Mouse (Mus musculus) G1E (cell line): ENCODE measurements around the gene Pard3. TPM values are rescaled to one million over a fixed set of nuclear protein-coding genes. Genes with fewer than 3 reads are reported as not detected.

Source experiments
- ATAC-seq: 2 replicates; pipeline ENCODE4 v1.8.0; 2016; ENCODE audit warnings: mild to moderate bottlenecking; ENCODE audit not compliant: insufficient number of reproducible peaks, poor library complexity, low FRiP score, severe bottlenecking; ENCODE audit errors: extremely low read depth
- DNase-seq: peaks from one replicate; pipeline ENCODE4 v3.0.0; 2012; ENCODE audit warnings: low spot score
- H3K27me3 ChIP-seq: 2 replicates; pipeline ENCODE4 v1.6.1; 2012; ENCODE audit warnings: mild to moderate bottlenecking, low read length, inconsistent platforms; ENCODE audit not compliant: insufficient read depth
- H3K36me3 ChIP-seq: replicated peaks from 2 replicates; pipeline ENCODE3; 2012; ENCODE audit warnings: mild to moderate bottlenecking, inconsistent platforms
- H3K4me1 ChIP-seq: 2 replicates; pipeline ENCODE4 v1.6.1; 2012; ENCODE audit warnings: low read depth, low read length, inconsistent platforms, mixed read lengths; ENCODE audit not compliant: insufficient read depth
- H3K4me3 ChIP-seq: 2 replicates; pipeline ENCODE4 v1.5.1; 2012; ENCODE audit warnings: low read depth, mild to moderate bottlenecking, inconsistent platforms, low read length, moderate library complexity, mixed read lengths
- H3K9me3 ChIP-seq: replicated peaks from 2 replicates; pipeline ENCODE4 v1.6.1; 2012; ENCODE audit warnings: inconsistent platforms
- CTCF ChIP-seq: IDR thresholded peaks from 2 replicates; pipeline ENCODE4 v1.5.1; 2012; ENCODE audit warnings: low read depth, low read length, inconsistent platforms, mixed read lengths
- GATA1 ChIP-seq: IDR thresholded peaks from 2 replicates; pipeline ENCODE4 v1.6.1; 2012; ENCODE audit warnings: borderline replicate concordance, low read length, inconsistent platforms, mixed read lengths
- GATA2 ChIP-seq: IDR thresholded peaks from 2 replicates; pipeline ENCODE4 v1.6.1; 2012; ENCODE audit warnings: low read depth, low read length, inconsistent platforms, borderline replicate concordance
- POLR2AphosphoS5 ChIP-seq: IDR thresholded peaks from 2 replicates; pipeline ENCODE4 v1.6.1; 2012; ENCODE audit warnings: low read depth, low read length, inconsistent platforms; ENCODE audit not compliant: insufficient replicate concordance
- TAL1 ChIP-seq: conservative IDR thresholded peaks from 2 replicates; pipeline ENCODE4 v1.6.1; 2012; ENCODE audit warnings: low read depth, low read length, inconsistent platforms, mixed read lengths
- polyA plus RNA-seq: library from polyadenylated mRNA; stranded (reverse); fragments of >175 nt; gene quantifications from 2 replicates; pipeline ENCODE4 v1.2.3, GENCODE M21; 2012
- total RNA-seq, 2 experiments: library from RNA; stranded (forward) in 1 of 2; stranded (reverse) in 1 of 2; fragments of 200-1000 nt in 1 of 2; fragments of >200 nt in 1 of 2; fragmentation: Nextera tagmentation in 1 of 2; gene quantifications; 2 replicates each; pipeline ENCODE4 v1.2.3; 2014 to 2017

Gene Pard3
- total and polyA plus RNA-seq, 3 experiments, result 0.55 TPM; not detected in 2

GRCm38 (mm10) chr8:127542162-127542561, 478.5 kb downstream of the Pard3 start:
- no peak for TF ChIP-seq TAL1
- no peak for TF ChIP-seq POLR2AphosphoS5
- no peak for TF ChIP-seq GATA1
- TF ChIP-seq GATA2, result no peak
- TF ChIP-seq CTCF, result no peak
- ATAC-seq (no peak), DNase-seq (no peak)
- Histone ChIP-seq H3K36me3 (no peaks in the 10 kb centered on the region), H3K9me3 (peaks cover 43% of the 10 kb centered on the region), H3K4me3 (no peak overlapping the region), H3K27me3 (no peaks in the 10 kb centered on the region), H3K4me1 (no peaks in the 10 kb centered on the region)

- Histone ChIP-seq H3K36me3 (no peaks in the 10 kb centered on the region), H3K27me3 (no peaks in the 10 kb centered on the region), H3K9me3 (peaks cover 54% of the 10 kb centered on the region), H3K4me1 (no peaks in the 10 kb centered on the region), H3K4me3 (no peak overlapping the region)
- no peak for DNase-seq
- ATAC-seq, result no peak
- no peak for TF ChIP-seq CTCF
- TF ChIP-seq GATA1, result no peak
- TF ChIP-seq POLR2AphosphoS5, result no peak
- no peak for TF ChIP-seq TAL1
- TF ChIP-seq GATA2, result no peak
Observed at GRCm38 (mm10) chr8:127543676-127544075, 480.0 kb downstream of the Pard3 start.

DNA sequence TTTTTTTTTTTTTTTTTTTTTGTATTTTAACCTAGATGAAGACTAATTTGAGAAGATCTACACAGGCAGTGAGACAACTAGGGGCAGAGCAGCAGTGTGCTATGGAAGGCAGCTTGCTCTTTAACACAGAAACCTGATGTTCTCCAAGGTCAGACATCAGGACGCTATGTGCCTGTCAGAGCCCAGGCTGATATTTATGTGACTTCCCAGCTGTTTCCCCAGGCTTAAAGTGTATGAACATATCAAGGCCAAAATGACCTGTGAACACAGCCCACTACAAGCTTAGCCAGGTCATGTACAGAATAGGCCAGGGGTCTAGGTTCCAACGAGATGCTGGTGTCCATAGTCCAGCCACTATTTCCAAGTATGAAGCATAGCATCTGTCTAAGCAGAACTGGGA, 482.5 kb downstream of the Pard3 start:
- no peaks in the 10 kb centered on the region for H3K4me1 ChIP-seq
- no peak overlapping the region for H3K4me3 ChIP-seq
- no peak for ATAC-seq
- no peaks in the 10 kb centered on the region for H3K27me3 ChIP-seq
- peaks cover 55% of the 10 kb centered on the region for H3K9me3 ChIP-seq
- no peak for TF ChIP-seq TAL1
- no peak for TF ChIP-seq GATA2
- no peak for TF ChIP-seq CTCF
- TF ChIP-seq POLR2AphosphoS5, result no peak
- no peak for TF ChIP-seq GATA1
- no peak for DNase-seq
- H3K36me3 ChIP-seq, result no peaks in the 10 kb centered on the region

- DNase-seq (no peak), ATAC-seq (no peak)
- Histone ChIP-seq H3K4me3 (no peak overlapping the region), H3K27me3 (no peaks in the 10 kb centered on the region), H3K36me3 (no peaks in the 10 kb centered on the region), H3K4me1 (no peaks in the 10 kb centered on the region), H3K9me3 (peaks cover 54% of the 10 kb centered on the region)
- no peak for TF ChIP-seq GATA2
- no peak for TF ChIP-seq GATA1
- no peak for TF ChIP-seq POLR2AphosphoS5
- TF ChIP-seq CTCF, result no peak
- no peak for TF ChIP-seq TAL1
Observed at GRCm38 (mm10) chr8:127550928-127551327, 487.2 kb downstream of the Pard3 start.

GRCm38 (mm10) chr8:127552161-127552595, 488.5 kb downstream of the Pard3 start:
- ATAC-seq, result no peak
- TF ChIP-seq GATA1 (no peak), CTCF (no peak), POLR2AphosphoS5 (no peak)
- Histone ChIP-seq H3K4me1 (no peaks in the 10 kb centered on the region), H3K4me3 (no peak overlapping the region), H3K9me3 (peaks cover 50% of the 10 kb centered on the region), H3K27me3 (no peaks in the 10 kb centered on the region), H3K36me3 (no peaks in the 10 kb centered on the region)
- DNase-seq, result no peak

GRCm38 (mm10) chr8:127552836-127553235, 489.1 kb downstream of the Pard3 start:
- H3K4me1 ChIP-seq, result no peaks in the 10 kb centered on the region
- H3K9me3 ChIP-seq, result peaks cover 45% of the 10 kb centered on the region
- H3K4me3 ChIP-seq, result no peak overlapping the region
- TF ChIP-seq POLR2AphosphoS5, result no peak
- no peak for TF ChIP-seq GATA2
- no peak for TF ChIP-seq TAL1
- TF ChIP-seq GATA1, result no peak
- TF ChIP-seq CTCF, result no peak
- no peaks in the 10 kb centered on the region for H3K27me3 ChIP-seq
- H3K36me3 ChIP-seq, result no peaks in the 10 kb centered on the region
- ATAC-seq, result no peak
- DNase-seq, result no peak

- no peaks in the 10 kb centered on the region for H3K27me3 ChIP-seq
- H3K36me3 ChIP-seq, result no peaks in the 10 kb centered on the region
- ATAC-seq (no peak), DNase-seq (no peak)
- H3K4me1 ChIP-seq, result no peaks in the 10 kb centered on the region
- peaks cover 41% of the 10 kb centered on the region for H3K9me3 ChIP-seq
- TF ChIP-seq POLR2AphosphoS5, result no peak
- no peak for TF ChIP-seq TAL1
- no peak for TF ChIP-seq CTCF
- TF ChIP-seq GATA2, result no peak
- no peak for TF ChIP-seq GATA1
- no peak overlapping the region for H3K4me3 ChIP-seq
Observed at GRCm38 (mm10) chr8:127553582-127553981, 489.9 kb downstream of the Pard3 start.
